Mouse (Mus musculus) NIH3T3 (cell line): ENCODE measurements around the gene Ifna1.
A peak's percentile ranks its signal among the peaks of the same experiment; 100 is the strongest.

Experiments
- DNase-seq: peaks from one replicate; pipeline ENCODE4 v3.0.0-alpha.2; 2012; ENCODE audit warnings: low read depth

The Ifna1 gene

DNA sequence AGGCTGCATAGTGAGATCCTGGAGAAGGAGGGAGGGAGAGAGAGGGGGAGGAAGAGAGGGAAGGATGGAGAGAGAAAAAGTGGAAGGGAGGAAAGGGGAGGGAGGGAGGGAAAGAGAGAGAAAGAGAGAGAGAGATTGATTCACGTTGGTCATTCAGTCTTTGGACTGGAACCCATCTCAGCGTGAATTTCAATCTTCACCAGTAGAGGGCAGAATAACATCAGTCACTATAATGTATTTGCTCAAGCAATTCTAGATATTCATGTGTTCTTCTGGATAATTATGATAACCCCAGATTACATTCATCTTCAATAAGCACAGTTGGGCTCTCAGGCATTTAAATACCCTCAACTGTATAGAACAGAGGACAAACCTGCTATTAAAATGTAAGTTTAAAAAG is 22.8 kb downstream of the Ifna1 start:
- DNase-seq: peak; percentile 89

DNA sequence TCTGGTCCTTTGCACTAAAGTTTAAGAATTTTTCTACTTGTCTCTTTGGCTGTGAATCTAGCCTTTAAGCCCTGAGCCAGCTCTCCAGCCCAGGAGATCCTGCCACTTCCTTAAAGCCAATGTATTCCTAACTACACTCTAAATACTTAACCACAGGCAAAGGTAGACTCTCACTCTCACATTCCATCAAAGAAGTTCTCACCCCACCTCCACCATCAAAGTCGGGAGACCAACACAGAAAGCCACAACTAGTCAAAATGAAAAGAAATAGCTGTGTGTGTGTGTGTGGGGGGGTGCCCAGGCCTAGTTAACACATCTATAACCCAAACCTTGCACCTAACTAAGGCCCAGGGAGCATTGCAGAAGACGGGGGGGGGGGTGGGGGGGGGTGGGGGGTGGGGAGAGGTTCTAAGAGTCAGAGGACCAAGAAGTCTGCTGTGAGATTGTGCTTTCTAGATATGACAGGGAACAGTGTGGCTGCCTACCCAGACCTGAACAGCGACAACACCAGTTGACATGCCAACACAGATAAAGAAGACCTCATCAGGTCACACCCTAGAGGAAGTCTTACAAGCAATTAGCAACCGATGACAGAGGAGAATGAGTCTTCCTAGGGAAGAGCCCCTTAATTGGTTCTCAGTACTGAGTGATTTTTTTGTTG is 25.7 kb downstream of the Ifna1 start:
- no peak for DNase-seq

DNA sequence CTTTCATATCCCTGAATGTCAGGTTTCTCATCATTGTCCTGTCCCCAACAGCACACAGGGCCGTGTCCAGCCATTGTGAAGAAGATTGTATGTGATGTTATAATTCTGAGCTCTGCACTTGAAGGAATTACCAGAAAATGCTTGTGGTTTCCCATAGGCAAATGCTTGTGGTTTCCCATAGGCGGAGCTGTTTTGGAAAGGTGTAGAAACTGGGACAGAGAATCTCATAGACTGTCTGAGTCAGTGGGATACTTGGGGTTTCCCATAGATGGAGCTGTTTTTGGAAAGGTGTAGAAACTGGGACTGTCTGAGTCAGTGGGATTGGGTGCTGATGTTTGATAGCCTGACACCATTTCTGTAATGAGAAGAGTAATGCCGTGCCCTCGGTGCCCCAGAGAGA is 26.6 kb downstream of the Ifna1 start:
- DNase-seq: peak; percentile 65

DNA sequence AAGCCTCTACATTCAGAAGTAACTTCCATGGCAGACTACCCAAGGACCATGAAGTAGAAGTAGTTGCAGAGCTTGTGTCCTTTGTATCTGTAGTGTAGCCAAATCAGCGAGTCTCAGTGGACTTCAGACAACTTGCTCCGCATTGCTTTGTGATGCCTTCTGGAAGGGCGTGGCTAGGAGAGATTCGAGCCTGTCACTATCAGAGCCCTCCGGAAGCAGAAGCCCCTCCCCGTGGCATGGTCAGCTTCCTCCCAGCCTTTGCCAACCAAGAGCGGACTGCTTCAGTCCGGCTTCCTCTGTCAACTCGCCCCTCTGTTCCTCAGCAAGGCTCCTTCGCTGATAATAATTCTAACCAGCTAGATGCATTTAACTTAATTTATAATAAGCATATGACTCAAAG is 28.4 kb downstream of the Ifna1 start:
- DNase-seq: no peak

DNA sequence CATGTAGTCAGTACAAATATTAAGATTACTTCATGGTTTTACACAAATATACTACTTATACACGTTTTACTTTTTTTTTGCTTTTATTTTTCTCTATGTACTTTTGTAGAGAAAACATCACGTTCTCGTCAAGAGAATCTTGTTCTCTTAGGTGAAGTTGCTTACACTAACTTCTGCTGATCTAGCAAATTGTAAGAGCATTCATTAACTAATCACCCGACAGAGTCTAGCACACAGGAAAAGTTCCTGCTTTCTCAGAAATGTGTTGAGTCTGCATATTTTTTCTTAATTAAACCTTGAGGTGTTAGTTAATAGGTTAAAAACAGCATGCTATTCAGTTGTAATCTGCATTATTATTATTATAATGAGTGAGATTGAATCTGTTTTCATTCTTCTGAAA is 28.9 kb downstream of the Ifna1 start:
- DNase-seq: no peak

DNA sequence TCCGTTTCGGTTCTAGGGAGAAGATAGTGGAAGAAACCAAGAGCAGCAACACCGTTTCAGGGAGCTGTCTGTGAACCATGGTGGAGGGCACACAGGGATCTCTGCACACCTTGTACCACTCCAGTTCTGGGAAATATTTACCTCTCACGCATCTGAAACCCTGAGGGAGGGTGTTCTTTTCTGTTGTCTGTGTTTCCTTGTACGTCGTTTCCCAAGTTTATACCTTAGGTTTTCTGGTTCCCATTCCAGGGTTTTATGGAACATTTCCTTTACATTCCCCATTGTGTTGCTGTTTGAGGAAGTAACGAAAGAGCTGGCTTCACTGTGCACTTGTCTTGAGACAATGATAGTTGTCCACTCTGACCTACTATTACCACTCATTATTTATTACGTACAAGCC is 30.2 kb downstream of the Ifna1 start, which contains the start of gene Ifne:
Gene Ifne, minus strand, starts transcription at position 101 of the 400 bp plus-strand sequence.
- DNase-seq: no peak

DNA sequence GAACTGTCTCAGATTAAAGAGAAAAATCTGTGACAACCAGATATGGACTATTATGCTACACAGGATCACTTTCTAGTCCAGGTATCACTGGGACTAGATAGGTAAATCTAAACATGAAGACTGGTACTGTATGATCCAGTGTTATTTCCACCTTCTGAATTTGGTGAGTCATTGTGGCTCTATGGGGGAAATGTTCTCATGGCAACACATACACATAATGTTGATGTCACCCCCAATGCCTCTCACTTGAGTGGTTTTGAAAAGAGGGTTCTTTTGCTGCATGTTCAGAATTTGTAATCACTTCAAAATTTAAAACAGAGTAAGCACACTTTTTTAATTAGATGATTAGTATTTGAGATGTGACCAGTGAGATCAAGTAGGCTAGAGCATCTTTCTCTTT is 38.3 kb downstream of the Ifna1 start:
- no peak for DNase-seq

DNA sequence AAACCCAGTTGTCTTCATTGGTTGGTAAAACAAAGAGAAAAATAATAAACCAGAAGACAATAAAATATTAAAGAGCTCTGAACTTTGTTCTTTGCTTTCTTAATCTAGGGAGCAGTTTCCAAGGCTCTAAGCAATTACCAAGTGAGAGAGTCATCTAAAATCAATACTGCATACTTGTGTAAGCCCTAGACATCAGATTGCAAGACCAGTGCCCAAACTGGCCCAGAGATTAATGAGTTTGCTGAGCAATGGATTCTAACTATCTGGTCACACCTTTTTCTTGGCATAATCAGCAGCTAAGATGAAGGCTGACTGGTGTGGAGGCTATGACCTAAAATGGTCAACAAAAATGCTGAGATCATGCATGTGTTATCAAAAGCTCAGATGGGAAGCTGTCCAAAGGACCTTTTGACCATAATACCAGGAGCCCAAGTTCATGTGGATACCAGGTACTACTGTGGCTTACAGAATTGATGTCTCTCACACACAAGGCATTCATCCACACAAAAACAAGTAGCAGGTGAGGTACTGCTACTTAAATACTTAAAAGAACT is 43.4 kb downstream of the Ifna1 start:
- no peak for DNase-seq
